Mouse (Mus musculus) left cerebral cortex, adult 8-10 months (tissue): Measurements from ENCODE around the gene Aldoart2. TPM values are rescaled to one million over a fixed set of nuclear protein-coding genes. Genes with fewer than 3 reads are reported as not detected.
"Not testable (repeated sequence)": the region's sequence is repeated elsewhere in the genome, so short reads cannot be mapped to it uniquely, and the experiment has no call there.

Experiments
- DNase-seq, 2 experiments: peaks; one replicate each; pipeline ENCODE4 v3.0.0; 2022; ENCODE audit warnings: low spot score in 2 of 2
- total RNA-seq, 4 experiments: library from RNA; stranded (reverse); gene quantifications; 2 replicates each; pipeline ENCODE4 v1.2.4; 2022

The Aldoart2 gene
- not detected for total RNA-seq

- no peak for DNase-seq
These were observed at the start of gene Aldoart2 for GRCm38 (mm10) chr12:55565206-55565605. Gene Aldoart2, plus strand, starts transcription at chr12:55565239.

GRCm38 (mm10) chr12:55518061-55518738, 46.8 kb upstream of the Aldoart2 start:
- peak in 1 of 2 experiments; percentile 27 for DNase-seq

GRCm38 (mm10) chr12:55526983-55527752, 37.9 kb upstream of the Aldoart2 start:
- DNase-seq = no peak

GRCm38 (mm10) chr12:55536537-55537135, 28.4 kb upstream of the Aldoart2 start:
- DNase-seq = no peak

- DNase-seq = no peak
These were observed 27.3 kb upstream of the Aldoart2 start for GRCm38 (mm10) chr12:55537742-55538141.

GRCm38 (mm10) chr12:55538328-55538971, 26.6 kb upstream of the Aldoart2 start:
- DNase-seq = no peak

- no peak for DNase-seq
These were observed 25.9 kb upstream of the Aldoart2 start for GRCm38 (mm10) chr12:55539157-55539556.

- not testable (repeated sequence) for DNase-seq
These were observed 10.1 kb upstream of the Aldoart2 start for GRCm38 (mm10) chr12:55554901-55555300.

GRCm38 (mm10) chr12:55557866-55558265, 7.2 kb upstream of the Aldoart2 start:
- DNase-seq = peak in 1 of 2 experiments; percentile 44

GRCm38 (mm10) chr12:55559184-55559855, 5.7 kb upstream of the Aldoart2 start:
- no peak for DNase-seq

GRCm38 (mm10) chr12:55560025-55560690, 4.9 kb upstream of the Aldoart2 start:
- no peak for DNase-seq

- DNase-seq = no peak
These were observed 1.3 kb upstream of the Aldoart2 start for GRCm38 (mm10) chr12:55563742-55564141.

- no peak for DNase-seq
These were observed 664 bp upstream of the Aldoart2 start for GRCm38 (mm10) chr12:55564187-55564963.

GRCm38 (mm10) chr12:55565867-55566266, 828 bp downstream of the Aldoart2 start:
- no peak for DNase-seq

- no peak for DNase-seq
These were observed 1.8 kb downstream of the Aldoart2 start for GRCm38 (mm10) chr12:55566837-55567236.

- no peak for DNase-seq
These were observed 3.4 kb downstream of the Aldoart2 start for GRCm38 (mm10) chr12:55568466-55568865.

- DNase-seq = no peak
These were observed 4.6 kb downstream of the Aldoart2 start for GRCm38 (mm10) chr12:55569676-55570075.

GRCm38 (mm10) chr12:55570646-55571045, 5.6 kb downstream of the Aldoart2 start:
- no peak for DNase-seq

- DNase-seq = no peak
These were observed 6.1 kb downstream of the Aldoart2 start for GRCm38 (mm10) chr12:55571181-55571580.

- no peak for DNase-seq
These were observed 6.6 kb downstream of the Aldoart2 start for GRCm38 (mm10) chr12:55571661-55572060.
